Mouse (Mus musculus): ENCODE measurements around the gene Olfr652. TPM values are rescaled to one million over a fixed set of nuclear protein-coding genes. Genes with fewer than 3 reads are reported as not detected.

The Olfr652 gene
- not detected in 2 replicates for polyA plus RNA-seq (2011; ENCODE audit: insufficient read depth, insufficient read length, low read depth, missing spikeins)

DNA sequence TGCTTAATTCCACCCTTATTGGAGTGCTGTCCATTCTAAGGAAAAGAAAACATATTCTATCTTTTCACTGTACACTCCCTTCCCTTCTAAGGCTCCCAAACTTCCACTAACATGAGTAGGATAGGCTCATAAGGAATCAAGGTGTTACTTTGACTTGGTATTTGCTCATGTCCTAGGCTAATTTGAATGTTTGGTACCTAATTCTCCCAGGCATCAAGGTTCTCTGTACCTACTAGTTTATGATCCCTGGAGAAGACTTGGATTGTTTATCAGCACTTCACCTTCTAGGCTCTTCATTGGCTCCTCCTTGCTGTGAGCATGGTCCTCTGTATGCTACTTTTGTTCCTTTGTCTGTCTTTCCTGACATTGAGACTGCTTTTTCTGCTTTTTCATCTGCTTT, at the start of gene Olfr652:
Gene Olfr652 (plus strand): TSS at position 301 of the 400 bp plus-strand sequence.
- Histone ChIP-seq H3K27ac (ENCODE audit: insufficient read depth, low read length) (no peak within 1 kb of the TSS), H3K9me3 (replicated peaks; ENCODE audit: control insufficient read depth, insufficient read depth, low read length, poor library complexity, severe bottlenecking) (no peaks in the 10 kb centered on the region), H3K36me3 (ENCODE audit: control insufficient read depth, insufficient read depth, low read length, poor library complexity, severe bottlenecking) (no peaks in the 10 kb centered on the region), H3K4me3 (ENCODE audit: low read depth, low read length) (no peak within 1 kb of the TSS), H3K9ac (ENCODE audit: low read depth, poor library complexity, severe bottlenecking) (no peak within 1 kb of the TSS), H3K4me1 (ENCODE audit: control insufficient read depth, insufficient read depth, low read length) (no peaks in the 10 kb centered on the region), H3K27me3 (ENCODE audit: control insufficient read depth, insufficient read depth, low read length, poor library complexity, severe bottlenecking) (no peaks in the 10 kb centered on the region)
- TF ChIP-seq EP300 (IDR thresholded peaks at IDR 0.05; ENCODE audit: insufficient read depth, low read depth, low read length) (no peak), POLR2A (IDR thresholded peaks at IDR 0.05; ENCODE audit: insufficient read depth, low read length) (no peak), CTCF (IDR thresholded peaks at IDR 0.05; ENCODE audit: low read depth, low read length) (no peak)

DNA sequence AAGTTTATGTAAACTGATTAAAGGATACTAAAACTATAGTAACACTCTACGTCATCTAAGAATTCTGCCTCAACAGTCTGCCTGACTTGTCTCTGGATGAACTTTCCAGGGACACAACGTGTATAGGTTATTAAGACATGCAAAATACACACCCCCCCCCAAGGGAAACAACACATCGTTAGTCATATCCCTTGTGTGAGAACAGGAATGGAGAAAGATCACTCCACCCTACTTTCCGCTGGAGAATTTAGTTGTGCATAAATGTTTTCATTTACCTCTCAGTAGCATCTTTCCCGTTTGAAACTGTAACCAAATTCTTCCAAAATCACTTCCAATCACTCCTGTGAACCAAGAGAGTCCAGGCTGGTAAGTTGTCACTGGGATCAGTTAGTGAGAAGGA, 10.9 kb upstream of the Olfr652 start, which contains the start of gene Olfr651:
Gene Olfr651 (plus strand): TSS at position 301 of the 400 bp plus-strand sequence.
- no peak within 1 kb of the TSS for H3K27ac ChIP-seq (ENCODE audit: insufficient read depth, low read length)
- no peaks in the 10 kb centered on the region for H3K27me3 ChIP-seq (ENCODE audit: control insufficient read depth, insufficient read depth, low read length, poor library complexity, severe bottlenecking)
- no peaks in the 10 kb centered on the region for H3K9me3 ChIP-seq (replicated peaks; ENCODE audit: control insufficient read depth, insufficient read depth, low read length, poor library complexity, severe bottlenecking)
- H3K4me1 ChIP-seq (ENCODE audit: control insufficient read depth, insufficient read depth, low read length): no peaks in the 10 kb centered on the region
- no peaks in the 10 kb centered on the region for H3K36me3 ChIP-seq (ENCODE audit: control insufficient read depth, insufficient read depth, low read length, poor library complexity, severe bottlenecking)
- TF ChIP-seq POLR2A (IDR thresholded peaks at IDR 0.05; ENCODE audit: insufficient read depth, low read length): no peak
- TF ChIP-seq EP300 (IDR thresholded peaks at IDR 0.05; ENCODE audit: insufficient read depth, low read depth, low read length): no peak
- TF ChIP-seq CTCF (IDR thresholded peaks at IDR 0.05; ENCODE audit: low read depth, low read length): no peak
- no peak within 1 kb of the TSS for H3K4me3 ChIP-seq (ENCODE audit: low read depth, low read length)
- H3K9ac ChIP-seq (ENCODE audit: low read depth, poor library complexity, severe bottlenecking): no peak within 1 kb of the TSS

- Histone ChIP-seq H3K27me3 (ENCODE audit: control insufficient read depth, insufficient read depth, low read length, poor library complexity, severe bottlenecking) (no peaks in the 10 kb centered on the region), H3K4me1 (ENCODE audit: control insufficient read depth, insufficient read depth, low read length) (no peaks in the 10 kb centered on the region), H3K9me3 (replicated peaks; ENCODE audit: control insufficient read depth, insufficient read depth, low read length, poor library complexity, severe bottlenecking) (no peaks in the 10 kb centered on the region), H3K27ac (ENCODE audit: insufficient read depth, low read length) (no peak overlapping the region), H3K4me3 (ENCODE audit: low read depth, low read length) (no peak overlapping the region), H3K9ac (ENCODE audit: low read depth, poor library complexity, severe bottlenecking) (no peak overlapping the region), H3K36me3 (ENCODE audit: control insufficient read depth, insufficient read depth, low read length, poor library complexity, severe bottlenecking) (no peaks in the 10 kb centered on the region)
- TF ChIP-seq POLR2A (IDR thresholded peaks at IDR 0.05; ENCODE audit: insufficient read depth, low read length) (no peak), EP300 (IDR thresholded peaks at IDR 0.05; ENCODE audit: insufficient read depth, low read depth, low read length) (no peak), CTCF (IDR thresholded peaks at IDR 0.05; ENCODE audit: low read depth, low read length) (no peak)
Observed at GRCm38 (mm10) chr7:104552700-104553099, 8.0 kb upstream of the Olfr652 start.

DNA sequence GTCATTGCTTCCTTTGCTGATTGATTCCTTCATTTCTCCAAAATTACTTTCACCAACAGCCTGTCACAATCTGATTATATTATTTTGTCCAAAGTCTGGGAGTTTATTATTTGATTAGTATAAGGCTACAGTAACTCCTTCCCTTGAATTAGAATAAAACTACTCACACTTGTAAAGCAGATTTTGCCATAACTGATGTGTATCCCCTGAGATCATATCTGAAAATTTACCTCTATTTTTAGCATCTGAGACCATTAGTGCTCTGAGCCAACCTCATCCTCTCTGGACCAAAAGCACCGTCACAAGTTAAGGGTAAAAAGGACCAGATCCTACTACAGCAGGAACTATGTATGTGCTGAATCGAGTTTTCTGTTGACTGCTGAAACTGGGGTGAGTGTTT, 16.3 kb downstream of the Olfr652 start, which contains the start of gene Olfr653:
Gene Olfr653 (plus strand): TSS at position 301 of the 400 bp plus-strand sequence.
- no peak within 1 kb of the TSS for H3K9ac ChIP-seq (ENCODE audit: low read depth, poor library complexity, severe bottlenecking)
- no peaks in the 10 kb centered on the region for H3K36me3 ChIP-seq (ENCODE audit: control insufficient read depth, insufficient read depth, low read length, poor library complexity, severe bottlenecking)
- TF ChIP-seq POLR2A (IDR thresholded peaks at IDR 0.05; ENCODE audit: insufficient read depth, low read length): no peak
- no peak for TF ChIP-seq CTCF (IDR thresholded peaks at IDR 0.05; ENCODE audit: low read depth, low read length)
- no peak for TF ChIP-seq EP300 (IDR thresholded peaks at IDR 0.05; ENCODE audit: insufficient read depth, low read depth, low read length)
- no peaks in the 10 kb centered on the region for H3K4me1 ChIP-seq (ENCODE audit: control insufficient read depth, insufficient read depth, low read length)
- H3K9me3 ChIP-seq (replicated peaks; ENCODE audit: control insufficient read depth, insufficient read depth, low read length, poor library complexity, severe bottlenecking): no peaks in the 10 kb centered on the region
- H3K27ac ChIP-seq (ENCODE audit: insufficient read depth, low read length): no peak within 1 kb of the TSS
- H3K4me3 ChIP-seq (ENCODE audit: low read depth, low read length): no peak within 1 kb of the TSS
- no peaks in the 10 kb centered on the region for H3K27me3 ChIP-seq (ENCODE audit: control insufficient read depth, insufficient read depth, low read length, poor library complexity, severe bottlenecking)

GRCm38 (mm10) chr7:104580846-104581245, 20.1 kb downstream of the Olfr652 start:
- TF ChIP-seq EP300 (IDR thresholded peaks at IDR 0.05; ENCODE audit: insufficient read depth, low read depth, low read length) (no peak), CTCF (IDR thresholded peaks at IDR 0.05; ENCODE audit: low read depth, low read length) (no peak), POLR2A (IDR thresholded peaks at IDR 0.05; ENCODE audit: insufficient read depth, low read length) (no peak)

DNA sequence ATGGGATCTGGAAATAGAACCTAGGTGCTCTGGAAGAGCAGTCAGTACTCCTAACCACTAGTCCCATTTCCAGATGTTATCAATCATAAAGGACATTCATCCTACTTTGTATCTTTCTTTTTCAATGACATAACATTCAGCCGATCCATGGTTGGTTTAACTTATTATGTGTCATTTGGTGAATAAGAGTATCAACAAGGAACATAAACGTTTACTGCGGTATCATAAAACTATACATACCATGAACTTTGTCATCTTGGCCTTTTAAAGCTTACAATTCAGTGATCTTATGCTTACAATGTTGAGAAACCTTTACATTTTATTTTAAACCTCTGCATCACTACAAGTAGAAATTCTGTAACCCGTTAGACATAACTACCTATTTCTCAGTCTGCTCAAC, 20.7 kb downstream of the Olfr652 start:
- Histone ChIP-seq H3K4me3 (ENCODE audit: low read depth, low read length) (no peak overlapping the region), H3K27ac (ENCODE audit: insufficient read depth, low read length) (no peak overlapping the region), H3K36me3 (ENCODE audit: control insufficient read depth, insufficient read depth, low read length, poor library complexity, severe bottlenecking) (no peaks in the 10 kb centered on the region), H3K27me3 (ENCODE audit: control insufficient read depth, insufficient read depth, low read length, poor library complexity, severe bottlenecking) (no peaks in the 10 kb centered on the region), H3K4me1 (ENCODE audit: control insufficient read depth, insufficient read depth, low read length) (no peaks in the 10 kb centered on the region), H3K9me3 (replicated peaks; ENCODE audit: control insufficient read depth, insufficient read depth, low read length, poor library complexity, severe bottlenecking) (no peaks in the 10 kb centered on the region), H3K9ac (ENCODE audit: low read depth, poor library complexity, severe bottlenecking) (no peak overlapping the region)
- TF ChIP-seq EP300 (IDR thresholded peaks at IDR 0.05; ENCODE audit: insufficient read depth, low read depth, low read length): no peak
- no peak for TF ChIP-seq POLR2A (IDR thresholded peaks at IDR 0.05; ENCODE audit: insufficient read depth, low read length)
- TF ChIP-seq CTCF (IDR thresholded peaks at IDR 0.05; ENCODE audit: low read depth, low read length): no peak

More at GRCm38 (mm10) chr7:104580846-104581245, 20.1 kb downstream of the Olfr652 start:
- no peaks in the 10 kb centered on the region for H3K27me3 ChIP-seq (ENCODE audit: control insufficient read depth, insufficient read depth, low read length, poor library complexity, severe bottlenecking)
- H3K4me1 ChIP-seq (ENCODE audit: control insufficient read depth, insufficient read depth, low read length): no peaks in the 10 kb centered on the region
- no peaks in the 10 kb centered on the region for H3K9me3 ChIP-seq (replicated peaks; ENCODE audit: control insufficient read depth, insufficient read depth, low read length, poor library complexity, severe bottlenecking)
- no peaks in the 10 kb centered on the region for H3K36me3 ChIP-seq (ENCODE audit: control insufficient read depth, insufficient read depth, low read length, poor library complexity, severe bottlenecking)
- no peak overlapping the region for H3K4me3 ChIP-seq (ENCODE audit: low read depth, low read length)
- no peak overlapping the region for H3K9ac ChIP-seq (ENCODE audit: low read depth, poor library complexity, severe bottlenecking)
- no peak overlapping the region for H3K27ac ChIP-seq (ENCODE audit: insufficient read depth, low read length)
